Mouse (Mus musculus): ENCODE measurements at regions not wholly inside any gene's neighbourhood (a gene's known extent, or its start where the extent isn't known, plus 50 kb on each side); places are given as distances from the start of the nearest gene placed in this dataset.

- TF ChIP-seq EP300 (IDR thresholded peaks at IDR 0.05; ENCODE audit: low read depth): no peak
- no peak for TF ChIP-seq CTCF (IDR thresholded peaks at IDR 0.05; ENCODE audit: low read depth)
These were observed 364.0 kb downstream of the 1700129C05Rik start for GRCm38 (mm10) chr14:58778675-58779074.
